9 mouse cellular contexts compared by ENCODE assay signal in the genomic region with DNA sequence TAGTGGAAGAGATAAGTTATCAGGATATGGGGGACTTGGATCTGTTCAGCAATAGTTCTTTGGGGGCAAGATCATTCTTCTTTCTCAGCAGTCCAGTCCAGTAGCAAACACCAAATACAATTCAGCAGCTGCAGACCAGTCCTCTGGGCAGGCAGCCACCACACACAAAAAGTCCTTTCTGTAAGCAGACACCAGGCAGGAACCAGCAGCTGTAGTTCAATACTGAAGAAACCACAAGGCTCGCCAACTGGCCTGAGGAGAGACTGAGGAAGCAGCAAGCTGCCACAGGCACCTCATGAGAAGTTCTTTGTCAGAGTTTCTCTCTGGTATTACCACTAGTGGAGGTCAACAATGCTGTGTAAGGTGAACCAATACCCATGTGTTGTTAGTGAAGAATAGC.
"Had no signal": no experiment of that assay in that cellular context is flagged by ENCODE, and none has a peak within 500 bp of the region (broad histone marks: within the 10 kb centered on the region; RNA-seq: fewer than 3 reads in every experiment).

No protein-coding gene starts in this region.

- H3K27ac ChIP-seq: limb, embryonic 13.5 days; liver, embryonic 14.5 days; midbrain, embryonic 10.5 days; midbrain, embryonic 15.5 days; stomach, postnatal 0 days had no signal

- H3K4me3 ChIP-seq: limb, embryonic 13.5 days; midbrain, embryonic 10.5 days; midbrain, embryonic 15.5 days had no signal

- H3K27me3 ChIP-seq: limb, embryonic 13.5 days; midbrain, embryonic 15.5 days had no signal

- DNase-seq: kidney, adult 11 months; kidney, postnatal 14 days; lung, adult 18-20 months; thymus, postnatal 14 days had no signal

- H3K36me3 ChIP-seq: limb, embryonic 13.5 days; midbrain, embryonic 10.5 days; midbrain, embryonic 15.5 days had no signal
